ENCODE assay signal across 17 mouse cellular contexts in the genomic region with DNA sequence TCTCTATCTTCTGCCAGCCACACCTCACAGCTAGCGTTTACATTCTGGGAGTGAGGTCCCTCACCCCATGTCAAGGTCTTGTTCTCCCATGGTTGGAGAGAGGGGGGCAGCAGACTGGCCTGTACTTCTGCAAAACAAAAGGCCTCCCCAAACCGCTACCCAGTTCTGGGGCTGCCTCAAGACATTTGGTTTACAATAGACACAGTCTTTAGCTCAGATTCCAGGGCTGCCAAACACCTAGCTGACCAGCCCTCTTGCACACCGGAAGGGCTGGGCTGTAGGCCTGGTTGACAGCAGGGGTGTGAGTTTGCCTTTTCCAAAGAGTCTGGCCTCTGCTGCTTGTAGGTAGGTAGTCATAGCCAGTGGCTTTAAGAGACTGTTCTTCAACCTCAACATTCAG. TPM values are rescaled to one million over a fixed set of nuclear protein-coding genes. Genes with fewer than 3 reads are reported as not detected.
DNase-seq lines count a peak whose midpoint lies in the region; ATAC-seq lines count a peak whose summit lies in the region.
"Had no signal": no experiment of that assay in that cellular context is flagged by ENCODE, and none has a peak within 500 bp of the region (broad histone marks: within the 10 kb centered on the region; RNA-seq: fewer than 3 reads in every experiment).

No protein-coding gene starts in this region.

- 38% methylated on average over 3 of the region's 3 CpGs for WGBS in embryonic facial prominence, embryonic 10.5 days
- WGBS in hindbrain, embryonic 15.5 days: 34% methylated on average over 3 of the region's 3 CpGs
- 35% methylated on average over 3 of the region's 3 CpGs for WGBS in neural tube, embryonic 13.5 days

- H3K4me2 ChIP-seq in hindbrain, embryonic 15.5 days: peak overlapping the region; percentile 87
- peak overlapping the region; percentile 88 for H3K4me2 ChIP-seq in neural tube, embryonic 13.5 days

- no peak for ATAC-seq in hindbrain, embryonic 15.5 days (ENCODE audit: low FRiP score, low read depth)
- no peak for ATAC-seq in neural tube, embryonic 13.5 days (ENCODE audit: low read depth)

- H3K27me3 ChIP-seq in embryonic facial prominence, embryonic 10.5 days (replicated peaks; ENCODE audit: low read depth, poor library complexity, severe bottlenecking): peaks cover 54% of the 10 kb centered on the region
- no peaks in the 10 kb centered on the region for H3K27me3 ChIP-seq in hindbrain, embryonic 15.5 days
- H3K27me3 ChIP-seq in neural tube, embryonic 13.5 days: peaks cover 8% of the 10 kb centered on the region

- 0 out of 2 replicates have a peak overlapping the region, but pooled peaks have one; percentile 89 for H3K4me3 ChIP-seq in embryonic facial prominence, embryonic 10.5 days
- H3K4me3 ChIP-seq in hindbrain, embryonic 15.5 days: peak overlapping the region; percentile 81
- peak overlapping the region; percentile 62 for H3K4me3 ChIP-seq in neural tube, embryonic 13.5 days
- H3K4me3 ChIP-seq: erythroblast, embryonic 14.5 days; limb, embryonic 15.5 days had no signal

- peaks cover 62% of the 10 kb centered on the region for H3K4me1 ChIP-seq in embryonic facial prominence, embryonic 10.5 days
- H3K4me1 ChIP-seq in hindbrain, embryonic 15.5 days (replicated peaks): peaks cover 42% of the 10 kb centered on the region
- peaks cover 49% of the 10 kb centered on the region for H3K4me1 ChIP-seq in neural tube, embryonic 13.5 days (replicated peaks)

- intact Hi-C loops in heart, postnatal 10 days (cut with DNase I): no loop called here
- intact Hi-C loops in left cerebral cortex, postnatal 14 days (cut with DNase I): no loop called here

- peak; percentile 86 for DNase-seq in heart, adult 11 months
- no peak for DNase-seq in heart, postnatal 10 days
- DNase-seq in embryonic facial prominence, embryonic 10.5 days (ENCODE audit: low spot score): no peak
- DNase-seq in left cerebral cortex, postnatal 14 days (ENCODE audit: low spot score in 2 of 2): no peak
- no peak for DNase-seq in kidney, adult 11 months
- DNase-seq in layer of hippocampus, postnatal 25 days (ENCODE audit: extremely low spot score in 1 of 2, low spot score in 1 of 2): no peak
- DNase-seq: B cell, adult 2 months; cerebellum, adult 11-12 months; heart, postnatal 36 days; kidney, adult 2 months; lung, adult 2 months; spleen, adult 18-20 months had no signal

- H3K9me3 ChIP-seq in embryonic facial prominence, embryonic 10.5 days: no peaks in the 10 kb centered on the region
- no peaks in the 10 kb centered on the region for H3K9me3 ChIP-seq in hindbrain, embryonic 15.5 days
- no peaks in the 10 kb centered on the region for H3K9me3 ChIP-seq in neural tube, embryonic 13.5 days
- H3K9me3 ChIP-seq: limb, embryonic 15.5 days had no signal

- peak overlapping the region; percentile 88; the same call in 1 of the 2 replicates for H3K9ac ChIP-seq in hindbrain, embryonic 15.5 days
- H3K9ac ChIP-seq in neural tube, embryonic 13.5 days: peak overlapping the region; percentile 94
- H3K9ac ChIP-seq: limb, embryonic 15.5 days had no signal

- H3K27ac ChIP-seq in embryonic facial prominence, embryonic 10.5 days (replicated peaks): no peak overlapping the region
- no peak overlapping the region for H3K27ac ChIP-seq in hindbrain, embryonic 15.5 days (replicated peaks)
- no peak overlapping the region for H3K27ac ChIP-seq in neural tube, embryonic 13.5 days (replicated peaks)
- H3K27ac ChIP-seq: limb, embryonic 15.5 days; stomach, postnatal 0 days had no signal

- peaks cover 35% of the 10 kb centered on the region for H3K36me3 ChIP-seq in embryonic facial prominence, embryonic 10.5 days (replicated peaks)
- peaks cover 26% of the 10 kb centered on the region for H3K36me3 ChIP-seq in hindbrain, embryonic 15.5 days
- H3K36me3 ChIP-seq in neural tube, embryonic 13.5 days: peaks cover 34% of the 10 kb centered on the region

RNA-seq across cellular contexts. Expression of a gene that starts 6.5 kb away (rescaled TPM):
- total RNA-seq in heart, postnatal 10 days (2021): 10 to 100 TPM; 13.6 to 14.0 TPM
- 32.3 and 37.0 TPM in 2 replicates for polyA plus RNA-seq in embryonic facial prominence, embryonic 10.5 days (2016; fragmentation: Nextera tagmentation; extraction: Ambion mirVana)
- 130 and 136 TPM in 2 replicates for polyA plus RNA-seq in hindbrain, embryonic 15.5 days (2015; fragmentation: Nextera tagmentation; extraction: Ambion mirVana)
- polyA plus RNA-seq in neural tube, embryonic 13.5 days (2015; fragmentation: Nextera tagmentation; extraction: Ambion mirVana): 124 and 137 TPM in 2 replicates
- total RNA-seq in left cerebral cortex, postnatal 14 days (2021): 100 to 1,000 TPM; 217 to 244 TPM
- 100 to 1,000 TPM; 189 to 209 TPM for total RNA-seq in layer of hippocampus, postnatal 25 days (2021)
- polyA plus RNA-seq: erythroblast, embryonic 14.5 days had no signal

RNA-seq across cellular contexts. Expression of a gene that starts 25.5 kb away (rescaled TPM):
- total RNA-seq in heart, postnatal 10 days (2021): 10 to 100 TPM; 55.2 to 57.2 TPM
- 31.2 and 32.1 TPM in 2 replicates for polyA plus RNA-seq in embryonic facial prominence, embryonic 10.5 days (2016; fragmentation: Nextera tagmentation; extraction: Ambion mirVana)
- polyA plus RNA-seq in hindbrain, embryonic 15.5 days (2015; fragmentation: Nextera tagmentation; extraction: Ambion mirVana): 19.4 and 24.8 TPM in 2 replicates
- polyA plus RNA-seq in neural tube, embryonic 13.5 days (2015; fragmentation: Nextera tagmentation; extraction: Ambion mirVana): 20.5 and 21.7 TPM in 2 replicates
- 10 to 100 TPM; 56.0 to 57.6 TPM for total RNA-seq in left cerebral cortex, postnatal 14 days (2021)
- total RNA-seq in layer of hippocampus, postnatal 25 days (2021): 10 to 100 TPM; 75.8 to 79.9 TPM

RNA-seq across cellular contexts. Expression of a gene that starts 27.3 kb away (rescaled TPM):
- 100 to 1,000 TPM; 187 to 200 TPM for total RNA-seq in heart, postnatal 10 days (2021)
- polyA plus RNA-seq in embryonic facial prominence, embryonic 10.5 days (2016; fragmentation: Nextera tagmentation; extraction: Ambion mirVana): 11.6 and 14.0 TPM in 2 replicates
- 10.6 and 13.1 TPM in 2 replicates for polyA plus RNA-seq in hindbrain, embryonic 15.5 days (2015; fragmentation: Nextera tagmentation; extraction: Ambion mirVana)
- 10.4 and 10.7 TPM in 2 replicates for polyA plus RNA-seq in neural tube, embryonic 13.5 days (2015; fragmentation: Nextera tagmentation; extraction: Ambion mirVana)
- 10 to 100 TPM; 47.8 to 50.2 TPM for total RNA-seq in left cerebral cortex, postnatal 14 days (2021)
- 10 to 100 TPM; 45.1 to 45.8 TPM for total RNA-seq in layer of hippocampus, postnatal 25 days (2021)

RNA-seq across cellular contexts. Expression of a gene that starts 40.1 kb away (rescaled TPM):
- total RNA-seq in heart, postnatal 10 days (2021): 1 to 10 TPM in 1 of 2 experiments, under 1 TPM in 1; 0.84 to 1.9 TPM
- 0.88 and 1.5 TPM in 2 replicates for polyA plus RNA-seq in embryonic facial prominence, embryonic 10.5 days (2016; fragmentation: Nextera tagmentation; extraction: Ambion mirVana)
- polyA plus RNA-seq in hindbrain, embryonic 15.5 days (2015; fragmentation: Nextera tagmentation; extraction: Ambion mirVana): 10.3 and 10.4 TPM in 2 replicates
- polyA plus RNA-seq in neural tube, embryonic 13.5 days (2015; fragmentation: Nextera tagmentation; extraction: Ambion mirVana): 6.2 and 7.4 TPM in 2 replicates
- total RNA-seq in left cerebral cortex, postnatal 14 days (2021): 10 to 100 TPM; 53.9 to 64.1 TPM
- 1 to 10 TPM; 8.3 to 9.4 TPM for total RNA-seq in layer of hippocampus, postnatal 25 days (2021)
- polyA plus RNA-seq: erythroblast, embryonic 14.5 days had no signal

Comparison
In these comparisons a context has a peak if more than half of its experiments do, and no peak if none do; other contexts are left out.
1. RNA of a gene that starts 6.5 kb away (total RNA-seq): 217 to 244 TPM in left cerebral cortex, postnatal 14 days and 189 to 209 TPM in layer of hippocampus, postnatal 25 days; 13.6 to 14.0 TPM in heart, postnatal 10 days; every median in the first group is over 10 times any median in the second.
2. Peak in every context shown above with its lines, with median percentiles within 50 percentile points of each other: H3K4me3 ChIP-seq.